Mouse (Mus musculus): ENCODE measurements at regions not wholly inside any gene's neighbourhood (a gene's known extent, or its start where the extent isn't known, plus 50 kb on each side); places are given as distances from the start of the nearest gene placed in this dataset.

DNA sequence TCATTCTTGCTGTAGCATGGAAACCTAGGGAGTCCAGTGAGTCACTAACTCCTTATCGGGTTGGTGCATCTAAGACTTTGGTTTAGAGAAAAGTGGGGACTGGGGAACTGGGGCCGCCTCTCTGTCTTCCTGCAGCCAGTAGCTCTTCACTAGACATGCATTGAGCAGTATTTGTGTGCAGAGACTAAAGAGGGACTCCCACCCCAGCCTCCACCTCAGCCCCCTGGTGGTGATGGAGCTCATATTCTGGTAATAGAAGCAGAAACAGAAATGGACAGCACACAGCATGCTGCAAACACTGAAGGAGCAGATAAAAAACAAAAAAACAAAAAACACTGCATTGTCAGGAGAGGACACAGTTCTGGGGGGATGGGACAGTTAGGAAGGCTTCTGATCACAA is 73.3 kb upstream of the Mgme1 start:
- TF ChIP-seq CTCF (IDR thresholded peaks at IDR 0.05; ENCODE audit: borderline replicate concordance, extremely low read depth, insufficient read depth, insufficient read length) (peak; percentile 44; the same call in 1 of the 2 replicates), POLR2A (IDR thresholded peaks at IDR 0.05; ENCODE audit: borderline replicate concordance, extremely low read depth, insufficient read depth, insufficient read length, poor library complexity, severe bottlenecking) (no peak)

Data from brain, embryonic 14.5 days (tissue).